ENCODE assay signal across 16 mouse cellular contexts in the genomic region with DNA sequence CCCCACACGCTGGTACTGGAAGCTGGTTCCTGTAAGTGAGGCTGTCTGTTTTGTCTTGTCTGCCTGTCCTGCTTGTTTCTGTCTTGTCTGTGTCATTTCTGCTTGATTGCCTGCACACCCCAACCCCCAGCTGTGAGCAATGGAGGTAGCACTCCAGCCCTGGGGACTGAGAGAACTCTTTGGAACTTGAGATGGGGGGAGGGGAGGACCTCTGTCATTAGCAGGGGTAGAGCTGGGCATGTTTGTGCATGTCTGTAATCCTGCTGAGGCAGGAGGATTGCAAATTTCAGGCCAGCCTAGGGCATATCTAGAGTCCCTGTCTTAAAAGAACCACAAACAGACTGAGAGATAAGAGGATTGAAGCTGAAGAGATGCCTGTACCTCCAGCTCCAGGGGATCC. TPM values are rescaled to one million over a fixed set of nuclear protein-coding genes. Genes with fewer than 3 reads are reported as not detected.
"Had no signal": no experiment of that assay in that cellular context is flagged by ENCODE, and none has a peak within 500 bp of the region (broad histone marks: within the 10 kb centered on the region; RNA-seq: fewer than 3 reads in every experiment).

No protein-coding gene starts in this region.

- H3K27me3 ChIP-seq: midbrain, embryonic 13.5 days; midbrain, embryonic 15.5 days; neural tube, embryonic 12.5 days had no signal

- ATAC-seq: midbrain, embryonic 13.5 days; midbrain, embryonic 15.5 days had no signal

- H3K4me3 ChIP-seq: megakaryocyte, embryonic 14.5 days; midbrain, embryonic 13.5 days; midbrain, embryonic 15.5 days; neural tube, embryonic 12.5 days had no signal

- DNase-seq: lung, adult 18-20 months; lung, embryonic 14.5 days; lung, postnatal 10 days; lung, postnatal 36 days; right cerebral cortex, postnatal 14 days; thymus, adult 18-20 months; thymus, postnatal 14 days; thymus, postnatal 4 days had no signal

- H3K9me3 ChIP-seq: megakaryocyte, embryonic 14.5 days; midbrain, embryonic 13.5 days; midbrain, embryonic 15.5 days; neural tube, embryonic 12.5 days had no signal

- H3K4me1 ChIP-seq: midbrain, embryonic 13.5 days; midbrain, embryonic 15.5 days; neural tube, embryonic 12.5 days had no signal

RNA-seq across cellular contexts. Expression of a gene that starts 12.1 kb away (rescaled TPM):
- total RNA-seq: monocyte, adult 5-6 weeks; neutrophil, adult 5-6 weeks had no signal

RNA-seq across cellular contexts. Expression of a gene that starts 26.1 kb away (rescaled TPM):
- total RNA-seq: megakaryocyte progenitor cell, adult 5-6 weeks; neutrophil, adult 5-6 weeks had no signal

RNA-seq across cellular contexts. Expression of a gene that starts 31.4 kb away (rescaled TPM):
- total RNA-seq: midbrain, postnatal 0 days; neutrophil, adult 5-6 weeks had no signal
